Mouse (Mus musculus) heart, adult 2 months (tissue): ENCODE measurements at regions not wholly inside any gene's neighbourhood (a gene's known extent, or its start where the extent isn't known, plus 50 kb on each side); places are given as distances from the start of the nearest gene placed in this dataset.

Experiments used
- CTCF ChIP-seq: fragments of 200-600 bp; IDR thresholded peaks from 2 replicates; pipeline ENCODE4 v1.8.1; 2022; ENCODE audit warnings: antibody characterized with exemption, mild to moderate bottlenecking, moderate library complexity
- EP300 ChIP-seq: fragments of 200-500 bp; IDR thresholded peaks from 2 replicates; pipeline ENCODE4 v1.6.1; 2011; ENCODE audit warnings: low read depth, low read length, control low read depth; ENCODE audit not compliant: insufficient read depth
- POLR2A ChIP-seq: fragments of 200-500 bp; IDR thresholded peaks from 2 replicates; pipeline ENCODE4 v1.6.1; 2011; ENCODE audit warnings: mild to moderate bottlenecking, low read depth, low read length, control low read depth; ENCODE audit not compliant: insufficient read depth

DNA sequence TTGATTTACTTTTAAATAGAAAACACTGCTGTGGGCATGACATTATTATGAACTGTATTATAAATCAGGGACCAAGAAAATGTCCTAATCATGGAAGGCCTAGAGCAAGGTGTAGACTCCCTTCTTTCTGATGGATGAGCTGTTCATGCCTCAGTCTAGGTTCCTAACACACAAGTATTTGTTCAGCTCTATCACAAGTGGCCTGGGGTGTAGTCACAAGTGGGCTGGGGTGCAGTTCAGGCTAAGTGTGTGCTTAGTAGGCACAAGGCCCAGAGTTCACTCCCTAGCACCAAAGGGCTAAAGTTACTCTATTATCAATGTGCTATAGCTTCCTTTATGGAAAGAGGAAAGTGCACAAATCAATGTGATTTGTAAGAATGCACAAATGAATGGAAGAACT is 55.6 kb upstream of the Bmp2 start:
- TF ChIP-seq POLR2A, result no peak
- TF ChIP-seq CTCF, result no peak
- no peak for TF ChIP-seq EP300
